Mouse (Mus musculus) liver, adult 2 months (tissue): ENCODE results near the gene Tmprss11d.

Experiments
- CTCF ChIP-seq: fragments of 200-500 bp; IDR thresholded peaks from 2 replicates; pipeline ENCODE4 v1.5.1; 2011; ENCODE audit warnings: low read depth, low read length, control low read depth
- POLR2A ChIP-seq: fragments of 200-500 bp; IDR thresholded peaks from 2 replicates; pipeline ENCODE4 v1.6.1; 2011; ENCODE audit warnings: low read length, control low read depth; ENCODE audit not compliant: insufficient read depth; ENCODE audit errors: extremely low read depth

GRCm38 (mm10) chr5:86419494-86419893, 46.3 kb upstream of the Tmprss11d start:
- no peak for TF ChIP-seq POLR2A
- TF ChIP-seq CTCF = no peak
